Mouse (Mus musculus) brain, embryonic 14.5 days (tissue): ENCODE data around the gene Gm9573.

Experiments used
- CTCF ChIP-seq: fragments of 200-500 bp; IDR thresholded peaks from 2 replicates; pipeline ENCODE4 v1.5.1; 2012; ENCODE audit warnings: inconsistent platforms, mild to moderate bottlenecking, moderate library complexity, borderline replicate concordance; ENCODE audit not compliant: insufficient read depth, insufficient read length; ENCODE audit errors: extremely low read depth
- POLR2A ChIP-seq: fragments of 200-500 bp; IDR thresholded peaks from 2 replicates; pipeline ENCODE4 v1.6.1; 2012; ENCODE audit warnings: mild to moderate bottlenecking, inconsistent platforms, borderline replicate concordance; ENCODE audit not compliant: poor library complexity, insufficient read depth, insufficient read length, severe bottlenecking; ENCODE audit errors: extremely low read depth

- TF ChIP-seq POLR2A (no peak), CTCF (no peak)
Measured at GRCm38 (mm10) chr17:35601736-35602354, 24.6 kb downstream of the Gm9573 start.
